Mouse (Mus musculus) thymus, postnatal 4 days (tissue): Measurements from ENCODE around the gene Ip6k1.
"Not testable (repeated sequence)": the region's sequence is repeated elsewhere in the genome, so short reads cannot be mapped to it uniquely, and the experiment has no call there.

Source experiments
- DNase-seq: peaks from one replicate; pipeline ENCODE4 v3.0.0; 2021

Ip6k1 gene

GRCm38 (mm10) chr9:107982681-107983346, 19.5 kb upstream of the Ip6k1 start, which contains the start of gene Gm20661:
TSS of gene Gm20661 (plus strand) at chr9:107983058.
- peak; percentile 73 for DNase-seq

GRCm38 (mm10) chr9:107983421-107983890, 18.8 kb upstream of the Ip6k1 start:
- DNase-seq = peak; percentile 59

- peak; percentile 38 for DNase-seq
Observed at GRCm38 (mm10) chr9:107984052-107984753, 18.1 kb upstream of the Ip6k1 start.

- DNase-seq = no peak
Observed at GRCm38 (mm10) chr9:107984754-107985055, 17.6 kb upstream of the Ip6k1 start.

GRCm38 (mm10) chr9:107985131-107986119, 16.9 kb upstream of the Ip6k1 start, which contains the start of gene Inka1:
TSS of gene Inka1 (minus strand) at chr9:107985879.
- DNase-seq = peak; percentile 98

- peak; percentile 86 for DNase-seq
Observed at GRCm38 (mm10) chr9:107986376-107986775, 15.9 kb upstream of the Ip6k1 start.

GRCm38 (mm10) chr9:107987950-107988349, 14.4 kb upstream of the Ip6k1 start:
- no peak for DNase-seq

- no peak for DNase-seq
Observed at GRCm38 (mm10) chr9:107992197-107992596, 10.1 kb upstream of the Ip6k1 start, which contains the start of gene Cdhr4. TSS of gene Cdhr4 (plus strand) at chr9:107992497.

GRCm38 (mm10) chr9:107993013-107993412, 9.3 kb upstream of the Ip6k1 start:
- peak; percentile 64 for DNase-seq

GRCm38 (mm10) chr9:107994464-107994863, 7.8 kb upstream of the Ip6k1 start:
- DNase-seq = no peak

- DNase-seq = no peak
Observed at GRCm38 (mm10) chr9:107995513-107995912, 6.8 kb upstream of the Ip6k1 start.

GRCm38 (mm10) chr9:107996049-107996448, 6.3 kb upstream of the Ip6k1 start, which contains the start of gene Gm20662:
TSS of gene Gm20662 (plus strand) at chr9:107996349.
- no peak for DNase-seq

- DNase-seq = peak; percentile 35
Observed at GRCm38 (mm10) chr9:108002778-108003530, 653 bp downstream of the Ip6k1 start.

- DNase-seq = peak; percentile 66
Observed at GRCm38 (mm10) chr9:108003531-108003890, 1.2 kb downstream of the Ip6k1 start.

- no peak for DNase-seq
Observed at GRCm38 (mm10) chr9:108008041-108008440, 5.7 kb downstream of the Ip6k1 start.

- DNase-seq = no peak
Observed at GRCm38 (mm10) chr9:108010385-108010784, 8.1 kb downstream of the Ip6k1 start.

- DNase-seq = not testable (repeated sequence)
Observed at GRCm38 (mm10) chr9:108013577-108013976, 11.3 kb downstream of the Ip6k1 start.

GRCm38 (mm10) chr9:108017127-108017526, 14.8 kb downstream of the Ip6k1 start:
- DNase-seq = no peak

GRCm38 (mm10) chr9:108020741-108021140, 18.4 kb downstream of the Ip6k1 start:
- no peak for DNase-seq

- no peak for DNase-seq
Observed at GRCm38 (mm10) chr9:108023216-108023615, 20.9 kb downstream of the Ip6k1 start.

GRCm38 (mm10) chr9:108026584-108026983, 24.3 kb downstream of the Ip6k1 start:
- no peak for DNase-seq

- DNase-seq = no peak
Observed at GRCm38 (mm10) chr9:108027867-108028266, 25.6 kb downstream of the Ip6k1 start.
